Mouse (Mus musculus): ENCODE data around the gene Cracr2a.

Gene Cracr2a

GRCm38 (mm10) chr6:127634858-127635257 is 73.7 kb downstream of the Cracr2a start:
- DNase-seq = no peak

GRCm38 (mm10) chr6:127635462-127636189 is 74.5 kb downstream of the Cracr2a start:
- DNase-seq = no peak

- DNase-seq = no peak
Measured at GRCm38 (mm10) chr6:127641077-127641801, 80.1 kb downstream of the Cracr2a start.

- no peak for DNase-seq
Measured at GRCm38 (mm10) chr6:127655988-127656387, 94.8 kb downstream of the Cracr2a start.

- no peak for DNase-seq
Measured at GRCm38 (mm10) chr6:127657152-127657551, 96.0 kb downstream of the Cracr2a start.

GRCm38 (mm10) chr6:127659472-127659871 is 98.3 kb downstream of the Cracr2a start:
- DNase-seq = no peak

GRCm38 (mm10) chr6:127659966-127660365 is 98.8 kb downstream of the Cracr2a start:
- no peak for DNase-seq

- no peak for DNase-seq
Measured at GRCm38 (mm10) chr6:127661717-127662292, 100.7 kb downstream of the Cracr2a start.

GRCm38 (mm10) chr6:127663263-127663662 is 102.1 kb downstream of the Cracr2a start:
- DNase-seq = no peak

GRCm38 (mm10) chr6:127669313-127669712 is 108.2 kb downstream of the Cracr2a start:
- no peak for DNase-seq

- DNase-seq = no peak
Measured at GRCm38 (mm10) chr6:127670031-127670430, 108.9 kb downstream of the Cracr2a start.

- no peak for DNase-seq
Measured at GRCm38 (mm10) chr6:127672071-127672470, 110.9 kb downstream of the Cracr2a start.

- no peak for DNase-seq
Measured at GRCm38 (mm10) chr6:127676866-127677265, 115.7 kb downstream of the Cracr2a start.

GRCm38 (mm10) chr6:127678320-127678719 is 117.2 kb downstream of the Cracr2a start:
- no peak for DNase-seq

GRCm38 (mm10) chr6:127678998-127679397 is 117.9 kb downstream of the Cracr2a start:
- no peak for DNase-seq

GRCm38 (mm10) chr6:127680784-127681183 is 119.6 kb downstream of the Cracr2a start:
- no peak for DNase-seq

GRCm38 (mm10) chr6:127683561-127683960 is 122.4 kb downstream of the Cracr2a start:
- no peak for DNase-seq

GRCm38 (mm10) chr6:127684981-127685380 is 123.8 kb downstream of the Cracr2a start:
- DNase-seq = peak; percentile 14

- no peak for DNase-seq
Measured at GRCm38 (mm10) chr6:127687181-127687860, 126.2 kb downstream of the Cracr2a start.

GRCm38 (mm10) chr6:127692298-127692697 is 131.2 kb downstream of the Cracr2a start:
- no peak for DNase-seq

GRCm38 (mm10) chr6:127693681-127694080 is 132.5 kb downstream of the Cracr2a start:
- DNase-seq = no peak

- DNase-seq = no peak
Measured at GRCm38 (mm10) chr6:127701036-127701783, 140.1 kb downstream of the Cracr2a start.

GRCm38 (mm10) chr6:127708218-127708628 is 147.1 kb downstream of the Cracr2a start:
- no peak for DNase-seq

All from kidney, postnatal 14 days (tissue).